ENCODE assay signal across 8 mouse cellular contexts in the genomic region with DNA sequence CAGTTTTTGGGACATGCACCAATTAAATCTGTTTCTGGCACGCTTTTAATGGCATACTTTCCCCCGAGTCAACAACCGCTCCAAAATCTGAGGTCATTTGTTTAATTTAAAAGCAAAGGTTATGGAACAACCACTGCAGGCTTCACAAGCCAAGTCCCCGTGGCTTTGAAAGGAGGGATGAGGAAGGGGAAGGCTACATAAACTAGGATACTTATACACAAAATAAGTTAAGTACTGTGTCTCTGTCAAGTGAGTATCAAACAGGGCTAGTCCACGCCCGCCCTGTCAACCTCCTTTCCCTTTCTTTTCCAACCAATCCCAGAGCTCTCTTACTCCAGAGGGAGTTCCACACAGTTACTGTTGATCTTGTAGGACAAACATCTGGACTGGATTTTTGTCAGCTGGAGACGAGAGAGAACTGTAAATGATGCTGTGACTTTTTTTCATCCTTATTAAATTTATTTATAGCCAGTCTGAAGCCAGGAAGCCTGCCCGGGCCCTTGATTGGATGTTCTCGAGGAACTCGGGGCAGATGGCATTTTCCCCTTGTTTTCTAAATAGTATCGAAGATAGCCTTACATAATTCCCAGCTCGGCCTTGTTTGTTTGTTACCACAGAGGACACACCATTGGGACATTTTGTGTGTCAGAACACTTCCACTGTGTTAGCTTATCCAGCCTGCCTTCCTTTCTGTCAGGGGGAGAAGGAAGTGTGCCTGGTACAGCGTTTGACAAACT.
DNase-seq lines count a peak whose midpoint lies in the region; ATAC-seq and TF ChIP-seq lines count a peak whose summit lies in the region.

No protein-coding gene starts in this region.

- intact Hi-C loops in heart, postnatal 14 days (cut with DNase I) = no loop called here

- TF ChIP-seq POLR2A in limb, embryonic 14.5 days (IDR thresholded peaks at IDR 0.05; ENCODE audit: borderline replicate concordance, extremely low read depth, insufficient read depth, insufficient read length) = no peak

- H3K4me2 ChIP-seq in forebrain, embryonic 14.5 days (ENCODE audit: low read length) = no peak overlapping the region
- H3K4me2 ChIP-seq in limb, embryonic 14.5 days (replicated peaks; ENCODE audit: low read depth, low read length, severe bottlenecking) = peak overlapping the region; percentile 10; the same call in 1 of the 2 replicates
- no peak overlapping the region for H3K4me2 ChIP-seq in midbrain, postnatal 0 days (ENCODE audit: low read depth, low read length, poor library complexity, severe bottlenecking)

- H3K36me3 ChIP-seq in forebrain, embryonic 10.5 days (replicated peaks) = no peaks in the 10 kb centered on the region
- no peaks in the 10 kb centered on the region for H3K36me3 ChIP-seq in forebrain, embryonic 14.5 days (ENCODE audit: control insufficient read depth, insufficient read depth, low read length)
- no peaks in the 10 kb centered on the region for H3K36me3 ChIP-seq in embryonic facial prominence, embryonic 10.5 days (replicated peaks)
- no peaks in the 10 kb centered on the region for H3K36me3 ChIP-seq in limb, embryonic 14.5 days (ENCODE audit: control insufficient read depth, insufficient read depth, low read length)
- H3K36me3 ChIP-seq in midbrain, postnatal 0 days (ENCODE audit: insufficient read depth, low read length) = no peaks in the 10 kb centered on the region

- H3K27ac ChIP-seq in forebrain, embryonic 10.5 days = peak overlapping the region; percentile 27; the same call in 1 of the 2 replicates
- no peak overlapping the region for H3K27ac ChIP-seq in forebrain, embryonic 14.5 days (ENCODE audit: low read depth, low read length)
- peak overlapping the region; percentile 70 for H3K27ac ChIP-seq in embryonic facial prominence, embryonic 10.5 days (replicated peaks)
- H3K27ac ChIP-seq in limb, embryonic 14.5 days (replicated peaks; ENCODE audit: low read depth, low read length) = peak overlapping the region; percentile 77
- H3K27ac ChIP-seq in midbrain, postnatal 0 days (ENCODE audit: low read depth, low read length) = no peak overlapping the region

- 83% methylated on average over 13 of the region's 13 CpGs for WGBS in forebrain, embryonic 10.5 days
- WGBS in forebrain, embryonic 14.5 days = 73% methylated on average over 13 of the region's 13 CpGs
- WGBS in embryonic facial prominence, embryonic 10.5 days = 61% methylated on average over 13 of the region's 13 CpGs
- WGBS in limb, embryonic 14.5 days = 9% methylated on average over 13 of the region's 13 CpGs
- 64% methylated on average over 13 of the region's 13 CpGs for WGBS in midbrain, postnatal 0 days

- ATAC-seq in forebrain, embryonic 14.5 days = no peak
- ATAC-seq in limb, embryonic 14.5 days (ENCODE audit: low FRiP score, low read depth) = peak; percentile 85
- no peak for ATAC-seq in midbrain, postnatal 0 days (ENCODE audit: low FRiP score)

- TF ChIP-seq CTCF in midbrain, postnatal 0 days (IDR thresholded peaks at IDR 0.05) = no peak

- H3K4me3 ChIP-seq in forebrain, embryonic 10.5 days = no peak overlapping the region
- H3K4me3 ChIP-seq in forebrain, embryonic 14.5 days (ENCODE audit: low read depth, low read length) = no peak overlapping the region
- H3K4me3 ChIP-seq in embryonic facial prominence, embryonic 10.5 days = no peak overlapping the region
- H3K4me3 ChIP-seq in limb, embryonic 14.5 days (replicated peaks; ENCODE audit: low read length) = no peak overlapping the region
- no peak overlapping the region for H3K4me3 ChIP-seq in midbrain, postnatal 0 days (ENCODE audit: low read depth, low read length)

- H3K27me3 ChIP-seq in forebrain, embryonic 10.5 days (ENCODE audit: poor library complexity, severe bottlenecking) = no peaks in the 10 kb centered on the region
- H3K27me3 ChIP-seq in forebrain, embryonic 14.5 days (replicated peaks; ENCODE audit: control insufficient read depth, insufficient read depth, low read length) = no peaks in the 10 kb centered on the region
- no peaks in the 10 kb centered on the region for H3K27me3 ChIP-seq in embryonic facial prominence, embryonic 10.5 days (replicated peaks; ENCODE audit: low read depth, poor library complexity, severe bottlenecking)
- no peaks in the 10 kb centered on the region for H3K27me3 ChIP-seq in limb, embryonic 14.5 days (ENCODE audit: control insufficient read depth, insufficient read depth, low read length)
- H3K27me3 ChIP-seq in midbrain, postnatal 0 days (ENCODE audit: insufficient read depth, low read length) = no peaks in the 10 kb centered on the region

- no peak for DNase-seq in forebrain, embryonic 10.5 days (ENCODE audit: extremely low spot score, low spot score)
- DNase-seq in forebrain, embryonic 14.5 days (ENCODE audit: low spot score) = no peak
- DNase-seq in embryonic facial prominence, embryonic 10.5 days (ENCODE audit: low spot score) = peak; percentile 39
- peak; percentile 47 to 49 for DNase-seq in heart, postnatal 14 days
- peak; percentile 83 for DNase-seq in limb, embryonic 14.5 days (ENCODE audit: low spot score)
- no peak for DNase-seq in layer of hippocampus, postnatal 25 days (ENCODE audit: extremely low spot score in 1 of 2, low spot score in 1 of 2)
- no peak for DNase-seq in midbrain, postnatal 0 days (ENCODE audit: low spot score)
- no peak for DNase-seq in thymus, postnatal 4 days

- no peak overlapping the region for H3K9ac ChIP-seq in forebrain, embryonic 14.5 days (ENCODE audit: low read length)
- H3K9ac ChIP-seq in limb, embryonic 14.5 days (ENCODE audit: low read depth, low read length, severe bottlenecking) = no peak overlapping the region
- no peak overlapping the region for H3K9ac ChIP-seq in midbrain, postnatal 0 days (replicated peaks; ENCODE audit: low read length, poor library complexity, severe bottlenecking)

- H3K9me3 ChIP-seq in forebrain, embryonic 10.5 days = no peaks in the 10 kb centered on the region
- no peaks in the 10 kb centered on the region for H3K9me3 ChIP-seq in forebrain, embryonic 14.5 days (replicated peaks; ENCODE audit: control insufficient read depth, low read length)
- H3K9me3 ChIP-seq in embryonic facial prominence, embryonic 10.5 days = no peaks in the 10 kb centered on the region
- H3K9me3 ChIP-seq in limb, embryonic 14.5 days (ENCODE audit: control insufficient read depth, low read length) = no peaks in the 10 kb centered on the region
- H3K9me3 ChIP-seq in midbrain, postnatal 0 days (ENCODE audit: low read length) = no peaks in the 10 kb centered on the region

- peaks cover 38% of the 10 kb centered on the region for H3K4me1 ChIP-seq in forebrain, embryonic 10.5 days
- peaks cover 15% of the 10 kb centered on the region for H3K4me1 ChIP-seq in forebrain, embryonic 14.5 days (ENCODE audit: control insufficient read depth, insufficient read depth, low read length)
- H3K4me1 ChIP-seq in embryonic facial prominence, embryonic 10.5 days = peaks cover 48% of the 10 kb centered on the region
- peaks cover 49% of the 10 kb centered on the region for H3K4me1 ChIP-seq in limb, embryonic 14.5 days (ENCODE audit: control insufficient read depth, insufficient read depth, low read length)
- H3K4me1 ChIP-seq in midbrain, postnatal 0 days (ENCODE audit: insufficient read depth, low read length) = no peaks in the 10 kb centered on the region

Comparison
In these comparisons a context has a peak if more than half of its experiments do, and no peak if none do; other contexts are left out.
1. H3K27ac ChIP-seq: peak in forebrain, embryonic 10.5 days (single experiment), embryonic facial prominence, embryonic 10.5 days (single experiment) and limb, embryonic 14.5 days (single experiment); none in forebrain, embryonic 14.5 days (single experiment) and midbrain, postnatal 0 days (single experiment).
2. DNase-seq: peak in embryonic facial prominence, embryonic 10.5 days (single experiment), heart, postnatal 14 days (2 of 2) and limb, embryonic 14.5 days (single experiment); none in forebrain, embryonic 10.5 days (single experiment), forebrain, embryonic 14.5 days (single experiment), layer of hippocampus, postnatal 25 days (0 of 2), midbrain, postnatal 0 days (single experiment) and thymus, postnatal 4 days (single experiment).